Mouse (Mus musculus) stomach, embryonic 16.5 days (tissue): ENCODE data around the gene Olfr90. TPM values are rescaled to one million over a fixed set of nuclear protein-coding genes. Genes with fewer than 3 reads are reported as not detected.

ENCODE experiments used
- ATAC-seq: fragments of 200-750 bp; cut with Nextera tagmentation; 2 replicates; pipeline ENCODE4 v1.8.0; 2017; ENCODE audit warnings: moderate number of reproducible peaks, moderate TSS enrichment; ENCODE audit not compliant: insufficient read depth, low FRiP score
- H3K27ac ChIP-seq: fragments of 300-500 bp; sonication (generic); 2 replicates; pipeline ENCODE4 v1.5.1; 2014; ENCODE audit warnings: low read length
- H3K27me3 ChIP-seq: fragments of 300-500 bp; sonication (generic); 2 replicates; pipeline ENCODE4 v1.6.1; 2014; ENCODE audit warnings: low read length, control low read depth, mixed read lengths; ENCODE audit not compliant: control insufficient read depth, insufficient read depth
- H3K36me3 ChIP-seq: fragments of 300-500 bp; sonication (generic); 2 replicates; pipeline ENCODE4 v1.6.1; 2014; ENCODE audit warnings: low read length; ENCODE audit not compliant: control insufficient read depth, insufficient read depth
- H3K4me1 ChIP-seq: fragments of 300-500 bp; sonication (generic); 2 replicates; pipeline ENCODE4 v1.6.1; 2014; ENCODE audit warnings: low read length, control low read depth, mixed read lengths; ENCODE audit not compliant: control insufficient read depth, insufficient read depth
- H3K4me2 ChIP-seq: fragments of 300-500 bp; sonication (generic); 2 replicates; pipeline ENCODE4 v1.6.1; 2014; ENCODE audit warnings: low read depth, low read length, mixed read lengths
- H3K4me3 ChIP-seq: fragments of 300-500 bp; sonication (generic); replicated peaks from 2 replicates; pipeline ENCODE4 v1.5.1; 2014; ENCODE audit warnings: mild to moderate bottlenecking, low read length
- H3K9ac ChIP-seq: fragments of 300-500 bp; sonication (generic); 2 replicates; pipeline ENCODE4 v1.6.1; 2014; ENCODE audit warnings: low read length
- H3K9me3 ChIP-seq: fragments of 300-500 bp; sonication (generic); replicated peaks from 2 replicates; pipeline ENCODE4 v1.6.1; 2016; ENCODE audit warnings: low read length, control low read depth; ENCODE audit not compliant: control insufficient read depth
- WGBS: fragments of 180-500 bp; shearing (Covaris S2); extraction: QIAGEN DNeasy Blood & Tissue Kit; methylation state at CpG from one replicate; pipeline ENCODE4 v1.1.7; 2014; 5-methylcytosine and 5-hydroxymethylcytosine counted together
- polyA plus RNA-seq: library from polyadenylated mRNA; unstranded; fragments of >200 nt; fragmentation: Nextera tagmentation; extraction: Ambion mirVana; gene quantifications from 2 replicates; pipeline ENCODE4 v1.2.1, GENCODE M21; 2015

Olfr90 gene
- polyA plus RNA-seq, 1 experiment from 2014 or later = not detected

GRCm38 (mm10) chr17:37067861-37068260 lies 20.4 kb downstream of the Olfr90 start:
- H3K4me2 ChIP-seq = no peak overlapping the region
- H3K4me1 ChIP-seq = no peaks in the 10 kb centered on the region
- H3K9me3 ChIP-seq = no peaks in the 10 kb centered on the region
- 96% methylated on average over 1 of the region's 1 CpGs for WGBS
- H3K27ac ChIP-seq = no peak overlapping the region
- H3K36me3 ChIP-seq = peaks cover 20% of the 10 kb centered on the region; the same call in 1 of the 2 replicates
- ATAC-seq = no peak
- H3K27me3 ChIP-seq = no peaks in the 10 kb centered on the region
- no peak overlapping the region for H3K4me3 ChIP-seq
- H3K9ac ChIP-seq = no peak overlapping the region

- no peak overlapping the region for H3K9ac ChIP-seq
- no peaks in the 10 kb centered on the region for H3K9me3 ChIP-seq
- H3K27ac ChIP-seq = no peak overlapping the region
- WGBS = 92% methylated on average over 2 of the region's 2 CpGs
- H3K4me1 ChIP-seq = no peaks in the 10 kb centered on the region
- H3K27me3 ChIP-seq = no peaks in the 10 kb centered on the region
- H3K36me3 ChIP-seq = peaks cover 14% of the 10 kb centered on the region; the same call in 1 of the 2 replicates
- no peak overlapping the region for H3K4me3 ChIP-seq
- H3K4me2 ChIP-seq = no peak overlapping the region
- ATAC-seq = no peak
Observed at GRCm38 (mm10) chr17:37065993-37066392, 22.3 kb downstream of the Olfr90 start.

- Histone ChIP-seq H3K9ac (no peak overlapping the region), H3K27ac (no peak overlapping the region), H3K27me3 (no peaks in the 10 kb centered on the region), H3K4me2 (no peak overlapping the region), H3K9me3 (no peaks in the 10 kb centered on the region), H3K36me3 (no peaks in the 10 kb centered on the region; the same call in 1 of the 2 replicates), H3K4me1 (no peaks in the 10 kb centered on the region), H3K4me3 (no peak overlapping the region)
- ATAC-seq = no peak
- 81% methylated on average over 11 of the region's 11 CpGs for WGBS
Observed at GRCm38 (mm10) chr17:37063686-37064495, 24.4 kb downstream of the Olfr90 start.

GRCm38 (mm10) chr17:37063063-37063462 lies 25.2 kb downstream of the Olfr90 start:
- WGBS = 79% methylated on average over 10 of the region's 10 CpGs
- no peaks in the 10 kb centered on the region for H3K27me3 ChIP-seq
- H3K4me3 ChIP-seq = no peak overlapping the region
- no peak for ATAC-seq
- no peaks in the 10 kb centered on the region for H3K4me1 ChIP-seq
- H3K27ac ChIP-seq = no peak overlapping the region
- H3K4me2 ChIP-seq = no peak overlapping the region
- H3K36me3 ChIP-seq = no peaks in the 10 kb centered on the region; the same call in 1 of the 2 replicates
- H3K9ac ChIP-seq = no peak overlapping the region
- no peaks in the 10 kb centered on the region for H3K9me3 ChIP-seq

GRCm38 (mm10) chr17:37062101-37062641 lies 26.1 kb downstream of the Olfr90 start:
- 78% methylated on average over 10 of the region's 10 CpGs for WGBS

DNA sequence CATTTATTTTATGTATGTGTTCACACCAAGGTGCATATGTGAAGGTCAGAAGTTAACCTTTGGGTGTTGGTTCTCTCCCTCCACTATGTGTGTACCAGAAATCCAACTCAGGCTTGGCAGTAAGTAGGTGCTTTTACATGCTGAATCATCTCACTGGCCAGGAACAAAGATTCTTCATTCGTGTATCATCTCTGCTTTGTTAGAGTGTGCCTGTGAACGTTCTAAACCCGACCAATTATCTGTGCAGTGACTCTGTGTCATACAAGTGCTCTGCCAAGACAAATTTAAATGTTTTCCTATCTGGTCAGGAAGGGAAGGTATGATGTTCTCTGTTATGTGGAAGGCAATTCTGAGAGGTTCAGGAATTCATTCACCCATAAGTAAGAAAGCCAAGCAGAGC lies 26.9 kb downstream of the Olfr90 start:
- H3K9ac ChIP-seq = no peak overlapping the region
- H3K27ac ChIP-seq = no peak overlapping the region
- WGBS = 85% methylated on average over 3 of the region's 3 CpGs
- no peaks in the 10 kb centered on the region for H3K36me3 ChIP-seq
- no peak for ATAC-seq
- H3K27me3 ChIP-seq = no peaks in the 10 kb centered on the region
- H3K4me2 ChIP-seq = no peak overlapping the region
- no peaks in the 10 kb centered on the region for H3K4me1 ChIP-seq
- H3K4me3 ChIP-seq = no peak overlapping the region
- no peaks in the 10 kb centered on the region for H3K9me3 ChIP-seq

More at GRCm38 (mm10) chr17:37062101-37062641, 26.1 kb downstream of the Olfr90 start:
- Histone ChIP-seq H3K4me1 (no peaks in the 10 kb centered on the region), H3K27me3 (no peaks in the 10 kb centered on the region), H3K4me3 (no peak overlapping the region), H3K4me2 (no peak overlapping the region), H3K9ac (no peak overlapping the region), H3K9me3 (no peaks in the 10 kb centered on the region), H3K36me3 (no peaks in the 10 kb centered on the region; the same call in 1 of the 2 replicates), H3K27ac (no peak overlapping the region)
- peak; percentile 37; the same call in 1 of the 2 replicates for ATAC-seq

GRCm38 (mm10) chr17:37056957-37057356 lies 31.3 kb downstream of the Olfr90 start:
- no peaks in the 10 kb centered on the region for H3K27me3 ChIP-seq
- no peak overlapping the region for H3K4me2 ChIP-seq
- no peaks in the 10 kb centered on the region for H3K9me3 ChIP-seq
- no peak overlapping the region for H3K9ac ChIP-seq
- no peak overlapping the region for H3K27ac ChIP-seq
- no peak overlapping the region for H3K4me3 ChIP-seq
- no peak for ATAC-seq
- H3K36me3 ChIP-seq = no peaks in the 10 kb centered on the region
- WGBS = 86% methylated on average over 6 of the region's 6 CpGs
- H3K4me1 ChIP-seq = no peaks in the 10 kb centered on the region

- 57% methylated on average over 4 of the region's 4 CpGs for WGBS
- H3K4me2 ChIP-seq = 0 out of 2 replicates have a peak overlapping the region, but pooled peaks have one; percentile 87
- no peaks in the 10 kb centered on the region for H3K9me3 ChIP-seq
- H3K4me1 ChIP-seq = peaks cover 35% of the 10 kb centered on the region
- H3K9ac ChIP-seq = no peak overlapping the region
- H3K4me3 ChIP-seq = no peak overlapping the region
- H3K27ac ChIP-seq = no peak overlapping the region
- H3K27me3 ChIP-seq = no peaks in the 10 kb centered on the region
- no peak for ATAC-seq
- no peaks in the 10 kb centered on the region for H3K36me3 ChIP-seq
Observed at GRCm38 (mm10) chr17:37051745-37052144, 36.6 kb downstream of the Olfr90 start.

DNA sequence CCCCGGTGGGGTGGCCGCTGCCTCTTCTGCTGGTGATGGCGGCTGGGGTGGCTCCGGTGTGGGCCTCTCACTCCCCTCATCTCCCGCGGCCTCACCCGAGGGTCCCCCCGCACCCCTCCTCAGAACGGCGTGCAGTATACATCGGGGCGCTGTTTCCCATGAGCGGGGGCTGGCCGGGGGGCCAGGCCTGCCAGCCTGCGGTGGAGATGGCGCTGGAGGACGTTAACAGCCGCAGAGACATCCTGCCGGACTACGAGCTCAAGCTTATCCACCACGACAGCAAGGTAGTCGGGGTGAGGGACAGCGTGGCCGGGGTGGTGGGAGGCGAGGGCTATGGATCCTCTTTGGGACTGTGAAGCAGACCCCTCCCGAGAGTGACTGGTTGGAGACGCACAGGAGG lies 37.4 kb downstream of the Olfr90 start:
- Histone ChIP-seq H3K4me1 (peaks cover 36% of the 10 kb centered on the region), H3K9me3 (no peaks in the 10 kb centered on the region), H3K27ac (no peak overlapping the region), H3K4me2 (peak overlapping the region; percentile 87), H3K36me3 (no peaks in the 10 kb centered on the region), H3K27me3 (no peaks in the 10 kb centered on the region), H3K9ac (peak overlapping the region; percentile 76), H3K4me3 (peak overlapping the region; percentile 62)
- ATAC-seq = peak; percentile 4; the same call in 1 of the 2 replicates
- 8% methylated on average over 27 of the region's 27 CpGs for WGBS
